Mouse (Mus musculus) stomach, embryonic 16.5 days (tissue): ENCODE results near the gene Wdfy3. TPM values are rescaled to one million over a fixed set of nuclear protein-coding genes. Genes with fewer than 3 reads are reported as not detected.

Source experiments
- ATAC-seq: fragments of 200-750 bp; cut with Nextera tagmentation; 2 replicates; pipeline ENCODE4 v1.8.0; 2017; ENCODE audit warnings: moderate number of reproducible peaks, moderate TSS enrichment; ENCODE audit not compliant: insufficient read depth, low FRiP score
- H3K27ac ChIP-seq: fragments of 300-500 bp; sonication (generic); 2 replicates; pipeline ENCODE4 v1.5.1; 2014; ENCODE audit warnings: low read length
- H3K27me3 ChIP-seq: fragments of 300-500 bp; sonication (generic); 2 replicates; pipeline ENCODE4 v1.6.1; 2014; ENCODE audit warnings: low read length, control low read depth, mixed read lengths; ENCODE audit not compliant: control insufficient read depth, insufficient read depth
- H3K36me3 ChIP-seq: fragments of 300-500 bp; sonication (generic); 2 replicates; pipeline ENCODE4 v1.6.1; 2014; ENCODE audit warnings: low read length; ENCODE audit not compliant: control insufficient read depth, insufficient read depth
- H3K4me1 ChIP-seq: fragments of 300-500 bp; sonication (generic); 2 replicates; pipeline ENCODE4 v1.6.1; 2014; ENCODE audit warnings: low read length, control low read depth, mixed read lengths; ENCODE audit not compliant: control insufficient read depth, insufficient read depth
- H3K4me2 ChIP-seq: fragments of 300-500 bp; sonication (generic); 2 replicates; pipeline ENCODE4 v1.6.1; 2014; ENCODE audit warnings: low read depth, low read length, mixed read lengths
- H3K4me3 ChIP-seq: fragments of 300-500 bp; sonication (generic); replicated peaks from 2 replicates; pipeline ENCODE4 v1.5.1; 2014; ENCODE audit warnings: mild to moderate bottlenecking, low read length
- H3K9ac ChIP-seq: fragments of 300-500 bp; sonication (generic); 2 replicates; pipeline ENCODE4 v1.6.1; 2014; ENCODE audit warnings: low read length
- H3K9me3 ChIP-seq: fragments of 300-500 bp; sonication (generic); replicated peaks from 2 replicates; pipeline ENCODE4 v1.6.1; 2016; ENCODE audit warnings: low read length, control low read depth; ENCODE audit not compliant: control insufficient read depth
- WGBS: fragments of 180-500 bp; shearing (Covaris S2); extraction: QIAGEN DNeasy Blood & Tissue Kit; methylation state at CpG from one replicate; pipeline ENCODE4 v1.1.7; 2014; 5-methylcytosine and 5-hydroxymethylcytosine counted together
- polyA plus RNA-seq: library from polyadenylated mRNA; unstranded; fragments of >200 nt; fragmentation: Nextera tagmentation; extraction: Ambion mirVana; gene quantifications from 2 replicates; pipeline ENCODE4 v1.2.1, GENCODE M21; 2015

Gene Wdfy3
- polyA plus RNA-seq, 1 experiment from 2014 or later, result 11.8 TPM

GRCm38 (mm10) chr5:101822311-101822670, 247.4 kb downstream of the Wdfy3 start:
- 48% methylated on average over 6 of the region's 6 CpGs for WGBS
- no peaks in the 10 kb centered on the region for H3K36me3 ChIP-seq
- no peaks in the 10 kb centered on the region for H3K27me3 ChIP-seq
- no peak overlapping the region for H3K9ac ChIP-seq
- peaks cover 12% of the 10 kb centered on the region for H3K4me1 ChIP-seq
- H3K9me3 ChIP-seq, result no peaks in the 10 kb centered on the region
- H3K4me2 ChIP-seq, result no peak overlapping the region
- ATAC-seq, result no peak
- H3K4me3 ChIP-seq, result no peak overlapping the region
- H3K27ac ChIP-seq, result no peak overlapping the region

DNA sequence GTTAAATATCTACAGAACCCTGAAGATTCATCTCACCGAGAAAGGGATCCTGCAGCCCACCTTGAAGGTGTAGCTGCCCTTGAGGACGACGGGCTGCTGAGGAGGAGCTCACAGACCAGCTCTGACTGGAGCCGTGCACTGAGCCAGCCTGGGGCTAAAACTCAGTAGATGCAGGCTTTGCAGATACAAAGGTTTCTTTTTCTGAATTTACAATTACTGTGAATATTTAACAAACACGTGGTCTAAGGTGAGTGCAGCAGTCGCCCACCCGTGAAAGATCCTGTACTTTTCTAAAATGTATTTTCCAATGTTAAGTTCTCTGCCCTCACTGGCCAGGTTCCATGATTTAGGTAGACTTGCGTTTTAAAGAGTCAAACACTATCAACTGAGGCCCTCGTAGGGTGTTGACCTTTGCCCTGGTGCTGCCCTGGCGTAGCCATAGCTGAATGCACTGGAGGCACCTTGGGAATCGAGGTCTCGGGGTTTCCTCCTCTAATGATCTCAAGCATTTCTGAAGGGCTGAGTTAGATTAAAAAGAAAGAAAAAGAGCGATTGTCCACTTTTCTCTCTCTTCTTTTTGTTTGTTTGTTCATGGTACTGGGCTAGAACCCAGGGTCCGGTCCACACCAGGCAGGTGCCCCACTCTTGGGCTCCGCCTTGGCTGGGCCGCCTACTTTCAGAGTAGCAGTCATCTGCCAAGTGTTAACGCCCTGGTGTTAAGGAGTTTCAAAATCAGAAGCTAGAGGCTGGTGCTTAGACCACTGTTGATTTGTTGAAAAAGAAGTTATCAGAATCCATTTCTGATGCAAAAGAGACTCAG, 248.0 kb downstream of the Wdfy3 start:
- Histone ChIP-seq H3K27ac (no peak overlapping the region), H3K9ac (no peak overlapping the region), H3K36me3 (no peaks in the 10 kb centered on the region), H3K4me3 (no peak overlapping the region), H3K9me3 (no peaks in the 10 kb centered on the region), H3K27me3 (no peaks in the 10 kb centered on the region), H3K4me1 (peaks cover 8% of the 10 kb centered on the region), H3K4me2 (no peak overlapping the region)
- no peak for ATAC-seq
- WGBS, result 62% methylated on average over 17 of the region's 17 CpGs

DNA sequence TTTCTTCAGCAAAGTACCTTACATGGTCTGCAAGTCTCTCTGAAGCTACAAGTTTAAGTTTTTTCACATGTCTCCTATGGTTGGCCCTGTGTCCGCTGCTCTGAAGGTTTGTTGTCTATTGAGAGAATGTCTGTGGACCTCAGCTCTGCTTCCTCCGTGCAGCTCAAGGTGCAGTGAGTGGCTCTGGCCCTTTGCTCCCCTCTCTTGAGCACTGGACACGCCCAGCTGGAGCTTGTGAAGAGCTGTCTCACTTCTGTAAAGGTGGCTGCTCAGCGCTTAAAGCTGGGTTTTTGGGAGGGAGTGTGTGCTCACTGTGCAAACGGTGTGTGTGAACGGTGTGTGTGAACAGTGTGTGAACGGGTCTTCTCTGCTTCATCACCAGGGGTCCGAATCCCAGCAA, 248.7 kb downstream of the Wdfy3 start:
- 65% methylated on average over 8 of the region's 8 CpGs for WGBS
- Histone ChIP-seq H3K9ac (no peak overlapping the region), H3K9me3 (no peaks in the 10 kb centered on the region), H3K27ac (no peak overlapping the region), H3K4me2 (no peak overlapping the region), H3K27me3 (no peaks in the 10 kb centered on the region), H3K4me1 (0 out of 2 replicates have a peak, but pooled peaks cover 3% of the 10 kb centered on the region), H3K4me3 (no peak overlapping the region), H3K36me3 (no peaks in the 10 kb centered on the region)
- no peak for ATAC-seq

DNA sequence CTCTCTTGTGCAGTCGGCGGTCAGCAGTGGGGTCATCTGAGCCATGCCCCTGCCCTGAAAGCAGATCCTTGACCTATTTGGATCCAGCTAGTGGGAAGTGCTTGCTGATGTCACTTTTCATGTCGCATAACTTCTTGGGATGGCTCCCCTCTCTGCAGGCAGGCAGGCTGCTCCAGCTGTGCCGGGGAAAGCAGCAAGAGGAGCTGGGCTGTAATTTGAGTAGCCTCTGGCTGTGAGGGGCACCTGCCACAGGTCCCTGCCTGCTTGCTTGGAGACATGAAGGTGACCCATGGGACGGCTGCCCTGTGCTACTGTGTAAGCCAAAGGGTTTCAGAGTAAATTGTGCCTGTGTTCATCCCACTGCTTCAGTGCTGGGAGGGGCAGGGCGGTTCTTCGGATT, 249.9 kb downstream of the Wdfy3 start:
- Histone ChIP-seq H3K4me2 (no peak overlapping the region), H3K36me3 (no peaks in the 10 kb centered on the region), H3K4me3 (no peak overlapping the region), H3K27ac (no peak overlapping the region), H3K9me3 (no peaks in the 10 kb centered on the region), H3K9ac (no peak overlapping the region), H3K27me3 (no peaks in the 10 kb centered on the region), H3K4me1 (0 out of 2 replicates have a peak, but pooled peaks cover under 1% of the 10 kb centered on the region)
- 29% methylated on average over 7 of the region's 7 CpGs for WGBS
- ATAC-seq, result no peak

- no peaks in the 10 kb centered on the region for H3K36me3 ChIP-seq
- H3K27me3 ChIP-seq, result no peaks in the 10 kb centered on the region
- H3K9ac ChIP-seq, result no peak overlapping the region
- no peak for ATAC-seq
- no peaks in the 10 kb centered on the region for H3K9me3 ChIP-seq
- 52% methylated on average over 10 of the region's 10 CpGs for WGBS
- H3K27ac ChIP-seq, result no peak overlapping the region
- H3K4me3 ChIP-seq, result no peak overlapping the region
- no peak overlapping the region for H3K4me2 ChIP-seq
- no peaks in the 10 kb centered on the region for H3K4me1 ChIP-seq
Observed at GRCm38 (mm10) chr5:101819216-101819615, 250.5 kb downstream of the Wdfy3 start.

- ATAC-seq, result no peak
- H3K36me3 ChIP-seq, result no peaks in the 10 kb centered on the region
- H3K9ac ChIP-seq, result no peak overlapping the region
- no peak overlapping the region for H3K4me2 ChIP-seq
- whole genome bisulfite sequencing, result 61% methylated on average over 7 of the region's 7 CpGs
- H3K9me3 ChIP-seq, result no peaks in the 10 kb centered on the region
- no peaks in the 10 kb centered on the region for H3K27me3 ChIP-seq
- no peak overlapping the region for H3K27ac ChIP-seq
- no peaks in the 10 kb centered on the region for H3K4me1 ChIP-seq
- no peak overlapping the region for H3K4me3 ChIP-seq
Observed at GRCm38 (mm10) chr5:101816822-101817221, 252.9 kb downstream of the Wdfy3 start.

GRCm38 (mm10) chr5:101811296-101812169, 258.2 kb downstream of the Wdfy3 start:
- 88% methylated on average over 6 of the region's 6 CpGs for WGBS
- H3K4me3 ChIP-seq, result no peak overlapping the region
- H3K27me3 ChIP-seq, result no peaks in the 10 kb centered on the region
- H3K36me3 ChIP-seq, result no peaks in the 10 kb centered on the region
- no peaks in the 10 kb centered on the region for H3K9me3 ChIP-seq
- H3K9ac ChIP-seq, result no peak overlapping the region
- H3K4me2 ChIP-seq, result no peak overlapping the region
- no peaks in the 10 kb centered on the region for H3K4me1 ChIP-seq
- no peak for ATAC-seq
- no peak overlapping the region for H3K27ac ChIP-seq

- Histone ChIP-seq H3K4me3 (no peak overlapping the region), H3K36me3 (no peaks in the 10 kb centered on the region), H3K9ac (no peak overlapping the region), H3K27me3 (no peaks in the 10 kb centered on the region), H3K4me2 (no peak overlapping the region), H3K9me3 (no peaks in the 10 kb centered on the region), H3K4me1 (no peaks in the 10 kb centered on the region), H3K27ac (peak overlapping the region; percentile 7; the same call in 1 of the 2 replicates)
- WGBS, result 68% methylated on average over 9 of the region's 9 CpGs
- ATAC-seq, result no peak; the same call in 1 of the 2 replicates
Observed at GRCm38 (mm10) chr5:101802358-101803022, 267.2 kb downstream of the Wdfy3 start.

DNA sequence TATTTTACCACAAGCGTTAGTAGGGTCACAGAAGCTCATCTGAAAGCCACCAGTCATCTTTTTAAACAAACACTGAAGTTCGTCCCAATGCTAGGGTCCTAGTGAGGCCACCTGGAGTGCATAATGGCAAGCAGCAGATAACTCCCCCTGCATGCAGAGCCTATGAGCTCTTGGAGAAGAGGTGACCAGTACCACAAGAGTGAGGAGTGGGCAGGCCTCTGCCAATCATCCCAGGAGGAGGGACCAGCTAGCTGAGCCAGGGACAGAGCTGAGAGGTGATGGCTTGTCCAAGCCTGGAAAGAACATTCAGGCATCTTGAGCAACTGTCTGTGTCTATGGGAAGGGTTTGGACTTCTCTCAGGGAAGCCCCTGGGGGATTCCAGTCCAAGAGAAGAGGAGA, 267.8 kb downstream of the Wdfy3 start:
- Histone ChIP-seq H3K27ac (peak overlapping the region; percentile 7; the same call in 1 of the 2 replicates), H3K9me3 (no peaks in the 10 kb centered on the region), H3K4me3 (no peak overlapping the region), H3K36me3 (no peaks in the 10 kb centered on the region), H3K4me2 (no peak overlapping the region), H3K9ac (no peak overlapping the region), H3K27me3 (no peaks in the 10 kb centered on the region), H3K4me1 (no peaks in the 10 kb centered on the region)
- ATAC-seq, result no peak
- WGBS, result 51% methylated on average over 2 of the region's 2 CpGs
